Mouse (Mus musculus) spleen, adult 2 months (tissue): ENCODE measurements around the gene Cpm. TPM values are rescaled to one million over a fixed set of nuclear protein-coding genes. Genes with fewer than 3 reads are reported as not detected.
A peak's percentile ranks its signal among the peaks of the same experiment; 100 is the strongest.

ENCODE experiments used
- DNase-seq, 2 experiments: peaks; one replicate each; pipeline versions ENCODE4 v3.0.0 to v3.0.0-alpha.2; 2012 to 2021; ENCODE audit warnings: low spot score in 2 of 2, low read depth in 1 of 2
- H3K27ac ChIP-seq: fragments of 200-500 bp; 2 replicates; pipeline ENCODE4 v1.5.1; 2012; ENCODE audit warnings: low read length, inconsistent platforms; ENCODE audit not compliant: insufficient read depth
- H3K27me3 ChIP-seq: fragments of 200-500 bp; 2 replicates; pipeline ENCODE4 v1.6.1; 2012; ENCODE audit warnings: mild to moderate bottlenecking, moderate library complexity, low read length, inconsistent platforms; ENCODE audit not compliant: control insufficient read depth, insufficient read depth
- H3K36me3 ChIP-seq: fragments of 200-500 bp; 2 replicates; pipeline ENCODE4 v1.6.1; 2012; ENCODE audit warnings: mild to moderate bottlenecking, low read length, inconsistent platforms; ENCODE audit not compliant: control insufficient read depth, insufficient read depth
- H3K4me1 ChIP-seq: fragments of 200-500 bp; 2 replicates; pipeline ENCODE4 v1.6.1; 2011; ENCODE audit warnings: inconsistent platforms; ENCODE audit not compliant: control insufficient read depth, insufficient read depth, insufficient read length
- H3K4me3 ChIP-seq: fragments of 200-500 bp; 2 replicates; pipeline ENCODE4 v1.5.1; 2011; ENCODE audit warnings: mild to moderate bottlenecking, inconsistent platforms; ENCODE audit not compliant: insufficient read depth, insufficient read length; ENCODE audit errors: extremely low read depth
- CTCF ChIP-seq: fragments of 200-500 bp; IDR thresholded peaks from 2 replicates; pipeline ENCODE4 v1.5.1; 2011; ENCODE audit warnings: mild to moderate bottlenecking, inconsistent platforms; ENCODE audit not compliant: insufficient read depth, insufficient read length, insufficient replicate concordance; ENCODE audit errors: extremely low read depth
- POLR2A ChIP-seq: fragments of 200-500 bp; IDR thresholded peaks from 2 replicates; pipeline ENCODE4 v1.6.1; 2011; ENCODE audit warnings: low read depth, low read length, inconsistent platforms
- WGBS: fragments of 180-500 bp; shearing (Covaris S2); methylation state at CpG from one replicate; pipeline ENCODE4 v1.1.7; 2018; 5-methylcytosine and 5-hydroxymethylcytosine counted together
- polyA plus RNA-seq: library from polyadenylated mRNA; depleted of rRNA; stranded (reverse); fragments of >200 nt; gene quantifications from 2 replicates; pipeline ENCODE4 v1.2.3, GENCODE M21; 2012

The Cpm gene
- polyA plus RNA-seq, 1 experiment: 10.1 TPM

GRCm38 (mm10) chr10:117603834-117604623 is 25.3 kb upstream of the Cpm start:
- DNase-seq: no peak
- TF ChIP-seq POLR2A: no peak
- no peak for TF ChIP-seq CTCF
- H3K36me3 ChIP-seq: no peaks in the 10 kb centered on the region

DNA sequence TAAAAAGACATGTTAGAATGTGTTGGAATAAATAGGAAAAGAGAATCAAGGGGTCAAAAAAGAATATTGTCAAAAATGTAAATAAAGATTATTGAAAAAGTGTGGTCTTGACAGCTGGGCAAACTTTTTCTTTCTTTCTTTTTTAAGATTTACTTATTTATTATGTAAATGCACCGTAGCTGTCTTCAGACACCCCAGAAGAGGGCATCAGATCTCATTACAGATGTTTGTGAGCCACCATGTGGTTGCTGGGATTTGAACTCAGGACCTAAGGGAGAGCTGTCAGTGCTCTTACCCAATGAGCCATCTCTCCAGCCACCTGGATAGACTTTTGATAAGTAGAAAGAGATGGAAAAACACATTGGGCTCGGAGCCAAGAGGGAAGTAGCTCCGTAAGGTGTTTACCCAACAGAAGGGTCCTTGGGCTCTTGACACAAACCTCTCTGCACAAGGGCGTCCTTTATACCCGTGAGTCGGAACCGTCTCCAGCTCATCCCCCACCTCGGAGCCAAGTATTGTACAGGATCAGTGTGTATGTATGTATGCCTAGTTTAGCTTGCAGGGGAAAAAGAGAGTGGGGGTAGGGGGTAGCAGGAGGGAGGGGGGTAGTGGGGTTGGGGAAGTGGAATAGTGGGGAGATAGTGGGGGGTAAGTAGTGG is 24.5 kb upstream of the Cpm start:
- Histone ChIP-seq H3K36me3 (no peaks in the 10 kb centered on the region), H3K4me1 (peaks cover 7% of the 10 kb centered on the region; the same call in 1 of the 2 replicates), H3K27ac (no peak overlapping the region), H3K4me3 (no peak overlapping the region), H3K27me3 (no peaks in the 10 kb centered on the region)
- TF ChIP-seq CTCF: no peak
- no peak for TF ChIP-seq POLR2A
- DNase-seq: no peak
- WGBS: 86% methylated on average over 8 of the region's 8 CpGs

More at GRCm38 (mm10) chr10:117603834-117604623, 25.3 kb upstream of the Cpm start:
- WGBS: 89% methylated on average over 14 of the region's 14 CpGs
- H3K27ac ChIP-seq: no peak overlapping the region
- no peaks in the 10 kb centered on the region for H3K27me3 ChIP-seq
- peaks cover 7% of the 10 kb centered on the region; the same call in 1 of the 2 replicates for H3K4me1 ChIP-seq
- no peak overlapping the region for H3K4me3 ChIP-seq

DNA sequence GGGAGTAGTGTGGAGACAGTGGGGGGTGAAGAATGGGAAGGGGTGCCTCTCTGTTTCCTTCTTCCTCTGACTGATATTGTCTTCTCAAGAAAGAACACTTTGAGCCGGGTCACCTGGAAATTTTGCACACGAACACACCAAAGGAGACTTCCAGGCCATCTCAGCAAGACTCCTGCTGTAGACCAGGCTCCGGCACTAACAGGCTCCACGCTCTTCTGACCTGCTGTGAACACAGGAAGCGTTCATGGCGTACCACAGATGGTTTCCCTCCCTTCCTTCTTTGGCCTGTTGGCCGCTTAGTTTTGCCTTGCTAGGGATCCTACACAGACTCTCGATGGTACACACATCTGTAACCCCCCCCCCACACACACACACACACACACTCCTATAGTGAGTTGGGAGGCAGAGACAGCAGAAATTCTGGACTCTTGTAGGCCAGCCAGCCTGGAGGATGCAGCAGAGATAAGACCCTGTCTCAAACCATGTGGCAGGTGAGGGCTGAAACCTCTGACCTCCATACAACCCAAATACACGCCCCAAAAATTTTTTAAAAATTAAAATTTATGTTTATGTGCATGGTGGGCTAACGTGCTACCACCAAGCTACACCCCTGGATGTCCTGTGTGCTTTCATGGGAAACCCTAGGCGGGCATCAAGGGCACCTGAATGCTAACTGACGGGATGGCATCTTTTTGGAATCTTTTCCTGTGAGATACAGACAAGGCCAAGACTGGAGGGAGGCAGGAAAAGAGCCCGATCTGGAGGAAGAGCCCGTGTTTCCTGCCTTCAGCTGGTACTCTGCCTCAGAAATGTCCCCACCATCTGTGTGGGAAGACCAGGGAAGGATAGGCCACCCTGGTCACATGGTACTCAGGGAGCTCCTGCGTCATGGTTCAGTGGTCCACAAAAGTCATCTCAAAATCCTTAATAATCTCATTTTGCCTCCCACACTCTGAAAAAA is 23.7 kb upstream of the Cpm start:
- Histone ChIP-seq H3K27me3 (no peaks in the 10 kb centered on the region), H3K27ac (no peak overlapping the region; the same call in 1 of the 2 replicates), H3K4me3 (no peak overlapping the region), H3K36me3 (no peaks in the 10 kb centered on the region), H3K4me1 (peaks cover 7% of the 10 kb centered on the region; the same call in 1 of the 2 replicates)
- WGBS: 53% methylated on average over 15 of the region's 15 CpGs
- TF ChIP-seq CTCF (no peak), POLR2A (no peak)
- peak in 1 of 2 experiments; percentile 17 for DNase-seq

GRCm38 (mm10) chr10:117606423-117606822 is 22.9 kb upstream of the Cpm start:
- no peak overlapping the region for H3K4me3 ChIP-seq
- WGBS: 89% methylated on average over 5 of the region's 5 CpGs
- no peak overlapping the region for H3K27ac ChIP-seq
- no peaks in the 10 kb centered on the region for H3K36me3 ChIP-seq
- no peak for TF ChIP-seq CTCF
- TF ChIP-seq POLR2A: no peak
- DNase-seq: no peak
- no peaks in the 10 kb centered on the region for H3K27me3 ChIP-seq
- peaks cover 7% of the 10 kb centered on the region; the same call in 1 of the 2 replicates for H3K4me1 ChIP-seq

DNA sequence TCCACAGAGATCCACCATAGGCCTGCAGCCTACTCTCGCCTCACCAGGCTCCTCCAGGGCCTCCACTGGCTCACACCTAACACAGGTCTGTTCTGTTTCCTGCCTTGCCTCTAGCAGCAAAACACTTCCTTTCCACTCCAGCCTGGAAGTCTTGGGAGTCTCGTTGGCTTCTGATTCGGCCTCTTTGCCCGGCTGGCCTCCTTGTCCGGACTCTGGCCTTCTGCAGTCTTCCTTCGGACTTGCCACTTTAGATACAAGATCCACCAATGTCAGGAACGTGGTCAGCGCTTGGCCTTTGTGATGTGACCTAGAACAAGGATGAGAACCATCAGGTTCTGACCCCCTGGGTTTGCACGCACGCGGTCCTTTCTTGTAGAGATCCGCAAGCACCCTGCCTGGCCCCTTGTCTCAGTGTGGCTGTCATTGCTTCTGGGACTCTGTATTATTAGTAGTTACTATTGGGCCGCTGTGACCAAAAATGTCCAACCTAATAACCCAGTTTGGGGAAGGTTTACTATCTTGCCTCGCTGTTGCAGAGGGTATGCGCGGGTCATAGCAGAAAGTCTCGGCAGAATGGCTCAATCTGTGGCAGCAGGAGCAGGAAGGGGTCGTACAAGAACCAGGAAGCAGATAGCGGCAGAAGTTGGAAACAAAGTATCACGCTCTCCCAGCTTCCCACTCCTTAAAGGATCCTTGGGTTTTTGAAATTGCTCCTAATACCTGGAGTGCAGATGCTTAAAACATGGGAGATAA is 22.1 kb upstream of the Cpm start:
- TF ChIP-seq POLR2A: no peak
- no peak for TF ChIP-seq CTCF
- H3K4me1 ChIP-seq: peaks cover 7% of the 10 kb centered on the region; the same call in 1 of the 2 replicates
- H3K4me3 ChIP-seq: no peak overlapping the region
- no peaks in the 10 kb centered on the region for H3K36me3 ChIP-seq
- no peaks in the 10 kb centered on the region for H3K27me3 ChIP-seq
- no peak for DNase-seq
- WGBS: 92% methylated on average over 20 of the region's 20 CpGs
- no peak overlapping the region for H3K27ac ChIP-seq
